Mouse (Mus musculus) MEL (cell line): ENCODE results near the gene Nthl1.

Experiments
- BHLHE40 ChIP-seq: IDR thresholded peaks from 2 replicates; pipeline ENCODE4 v1.6.1; 2012; ENCODE audit warnings: low read depth, mild to moderate bottlenecking, inconsistent platforms, low read length, improper control_type of control experiment, borderline replicate concordance
- CTCF ChIP-seq, 3 experiments: IDR thresholded peaks in 2 of 3; conservative IDR thresholded peaks in 1 of 3; 2 replicates each; pipeline ENCODE4 v1.5.1; 2011 to 2012; ENCODE audit warnings: low read length in 3 of 3, low read depth in 2 of 3, mild to moderate bottlenecking in 2 of 3, improper control_type of control experiment in 1 of 3, inconsistent platforms in 1 of 3, mixed read lengths in 1 of 3, moderate library complexity in 1 of 3; ENCODE audit not compliant: control insufficient read depth in 1 of 3, insufficient read depth in 1 of 3, poor library complexity in 1 of 3, severe bottlenecking in 1 of 3

GRCm38 (mm10) chr17:24593992-24594890, 38.2 kb upstream of the Nthl1 start:
- TF ChIP-seq CTCF (IDR thresholded peaks at IDR 0.05 in 2 of 3, conservative IDR thresholded peaks at IDR 0.05 in 1 of 3; ENCODE audit: control insufficient read depth in 1 of 3, insufficient read depth in 1 of 3, low read depth in 2 of 3, low read length in 3 of 3, poor library complexity in 1 of 3, severe bottlenecking in 1 of 3), result no peak
- no peak for TF ChIP-seq BHLHE40
